Mouse (Mus musculus) cerebellum, adult 9-10 months (tissue): ENCODE data around the gene Nupl2.

Experiments used
- DNase-seq: peaks from one replicate; pipeline ENCODE4 v3.0.0; 2022

The Nupl2 gene

GRCm38 (mm10) chr5:24164789-24165445 is at the start of gene Nupl2:
Gene Nupl2, plus strand, starts transcription at chr5:24164963.
- DNase-seq: peak; percentile 96

- no peak for DNase-seq
These were observed 42.5 kb upstream of the Nupl2 start for GRCm38 (mm10) chr5:24122221-24122620.

- DNase-seq: no peak
These were observed 40.6 kb upstream of the Nupl2 start for GRCm38 (mm10) chr5:24124175-24124574.

- DNase-seq: no peak
These were observed 40.0 kb upstream of the Nupl2 start for GRCm38 (mm10) chr5:24124579-24125276.

GRCm38 (mm10) chr5:24125910-24126636 is 38.7 kb upstream of the Nupl2 start:
- no peak for DNase-seq

- DNase-seq: no peak
These were observed 37.8 kb upstream of the Nupl2 start for GRCm38 (mm10) chr5:24126967-24127366.

- DNase-seq: no peak
These were observed 17.8 kb upstream of the Nupl2 start for GRCm38 (mm10) chr5:24146964-24147363.

GRCm38 (mm10) chr5:24152199-24152598 is 12.6 kb upstream of the Nupl2 start:
- no peak for DNase-seq

GRCm38 (mm10) chr5:24156774-24157173 is 8.0 kb upstream of the Nupl2 start:
- DNase-seq: no peak

GRCm38 (mm10) chr5:24167263-24167662 is 2.5 kb downstream of the Nupl2 start:
- no peak for DNase-seq

- DNase-seq: no peak
These were observed 5.1 kb downstream of the Nupl2 start for GRCm38 (mm10) chr5:24169881-24170280.

GRCm38 (mm10) chr5:24172092-24172491 is 7.3 kb downstream of the Nupl2 start:
- no peak for DNase-seq

GRCm38 (mm10) chr5:24181514-24182295 is 16.9 kb downstream of the Nupl2 start:
- no peak for DNase-seq

- DNase-seq: no peak
These were observed 17.6 kb downstream of the Nupl2 start for GRCm38 (mm10) chr5:24182296-24182734.

- no peak for DNase-seq
These were observed 18.3 kb downstream of the Nupl2 start for GRCm38 (mm10) chr5:24183096-24183495.

GRCm38 (mm10) chr5:24184011-24184410 is 19.2 kb downstream of the Nupl2 start:
- DNase-seq: no peak

GRCm38 (mm10) chr5:24188476-24188875 is 23.7 kb downstream of the Nupl2 start:
- DNase-seq: no peak

- DNase-seq: no peak
These were observed 27.1 kb downstream of the Nupl2 start for GRCm38 (mm10) chr5:24191821-24192220.

- DNase-seq: no peak
These were observed 36.2 kb downstream of the Nupl2 start for GRCm38 (mm10) chr5:24201006-24201405.

GRCm38 (mm10) chr5:24202492-24202891 is 37.7 kb downstream of the Nupl2 start:
- no peak for DNase-seq

GRCm38 (mm10) chr5:24203266-24203665 is 38.5 kb downstream of the Nupl2 start:
- no peak for DNase-seq

GRCm38 (mm10) chr5:24207965-24208364 is 43.2 kb downstream of the Nupl2 start:
- no peak for DNase-seq

- DNase-seq: no peak
These were observed 43.7 kb downstream of the Nupl2 start for GRCm38 (mm10) chr5:24208505-24208904.
